Mouse (Mus musculus) embryo, embryonic 11 days (tissue): ENCODE measurements around the gene Ubxn2a.

Source experiments
- DNase-seq: peaks from one replicate; pipeline ENCODE4 v3.0.0-alpha.2; 2015

The Ubxn2a gene

GRCm38 (mm10) chr12:4878296-4878783 is 29.2 kb downstream of the Ubxn2a start:
- no peak for DNase-seq

- DNase-seq, result no peak
Measured at GRCm38 (mm10) chr12:4875623-4876022, 31.9 kb downstream of the Ubxn2a start.

- DNase-seq, result peak; percentile 86
Measured at GRCm38 (mm10) chr12:4874161-4874927, 33.2 kb downstream of the Ubxn2a start, which contains the start of gene Mfsd2b. TSS of gene Mfsd2b (minus strand) at chr12:4874359.

GRCm38 (mm10) chr12:4873531-4873930 is 34.0 kb downstream of the Ubxn2a start:
- DNase-seq, result no peak

- DNase-seq, result no peak
Measured at GRCm38 (mm10) chr12:4872983-4873477, 34.5 kb downstream of the Ubxn2a start.

- no peak for DNase-seq
Measured at GRCm38 (mm10) chr12:4872273-4872672, 35.2 kb downstream of the Ubxn2a start.

GRCm38 (mm10) chr12:4871260-4871659 is 36.2 kb downstream of the Ubxn2a start:
- DNase-seq, result no peak

GRCm38 (mm10) chr12:4868924-4869323 is 38.6 kb downstream of the Ubxn2a start:
- DNase-seq, result no peak

- no peak for DNase-seq
Measured at GRCm38 (mm10) chr12:4864338-4864690, 43.2 kb downstream of the Ubxn2a start.

- DNase-seq, result no peak
Measured at GRCm38 (mm10) chr12:4863654-4864337, 43.7 kb downstream of the Ubxn2a start.

GRCm38 (mm10) chr12:4862672-4863071 is 44.8 kb downstream of the Ubxn2a start:
- DNase-seq, result no peak

- peak; percentile 47 for DNase-seq
Measured at GRCm38 (mm10) chr12:4859241-4859914, 48.1 kb downstream of the Ubxn2a start.

- DNase-seq, result no peak
Measured at GRCm38 (mm10) chr12:4856834-4857233, 50.7 kb downstream of the Ubxn2a start.

GRCm38 (mm10) chr12:4856160-4856559 is 51.3 kb downstream of the Ubxn2a start:
- DNase-seq, result no peak

- DNase-seq, result peak; percentile 74
Measured at GRCm38 (mm10) chr12:4843741-4844140, 63.8 kb downstream of the Ubxn2a start.

GRCm38 (mm10) chr12:4842890-4843597 is 64.5 kb downstream of the Ubxn2a start, which contains the start of gene Wdcp:
TSS of gene Wdcp (plus strand) at chr12:4843303.
- peak; percentile 96 for DNase-seq

- no peak for DNase-seq
Measured at GRCm38 (mm10) chr12:4842456-4842855, 65.0 kb downstream of the Ubxn2a start.

- DNase-seq, result peak; percentile 84
Measured at GRCm38 (mm10) chr12:4841392-4841887, 66.1 kb downstream of the Ubxn2a start, which contains the start of gene Fkbp1b. TSS of gene Fkbp1b (minus strand) at chr12:4841591.

- no peak for DNase-seq
Measured at GRCm38 (mm10) chr12:4840741-4841140, 66.8 kb downstream of the Ubxn2a start.

GRCm38 (mm10) chr12:4840010-4840409 is 67.5 kb downstream of the Ubxn2a start:
- no peak for DNase-seq

- DNase-seq, result no peak
Measured at GRCm38 (mm10) chr12:4836959-4837358, 70.5 kb downstream of the Ubxn2a start.
